Mouse (Mus musculus) megakaryocyte, embryonic 14.5 days (primary cell): ENCODE results near the gene Arhgef11.

ENCODE experiments used
- FLI1 ChIP-seq: IDR thresholded peaks from 2 replicates; pipeline ENCODE4 v1.6.1; 2012; ENCODE audit warnings: low read length, inconsistent platforms, mixed read lengths
- GATA1 ChIP-seq: IDR thresholded peaks from 3 replicates; pipeline ENCODE4 v1.6.1; 2012; ENCODE audit warnings: mixed read lengths, low read length, inconsistent platforms, borderline replicate concordance

- no peak for TF ChIP-seq GATA1
- TF ChIP-seq FLI1, result no peak
Observed at GRCm38 (mm10) chr3:87728696-87729095, 111.3 kb downstream of the Arhgef11 start.
